Mouse (Mus musculus): ENCODE data around the gene Ankdd1b.

Ankdd1b gene

GRCm38 (mm10) chr13:96470957-96471356 lies at the start of gene Ankdd1b:
Gene Ankdd1b, minus strand, starts transcription at chr13:96471198.
- in situ Hi-C loops (cut with MboI, MseI), result no loop called here

- in situ Hi-C loops (cut with MboI, MseI), result no loop called here
Observed at GRCm38 (mm10) chr13:96517335-96517734, 46.3 kb upstream of the Ankdd1b start.

GRCm38 (mm10) chr13:96516249-96516648 lies 45.3 kb upstream of the Ankdd1b start:
- in situ Hi-C loops (cut with MboI, MseI), result no loop called here

DNA sequence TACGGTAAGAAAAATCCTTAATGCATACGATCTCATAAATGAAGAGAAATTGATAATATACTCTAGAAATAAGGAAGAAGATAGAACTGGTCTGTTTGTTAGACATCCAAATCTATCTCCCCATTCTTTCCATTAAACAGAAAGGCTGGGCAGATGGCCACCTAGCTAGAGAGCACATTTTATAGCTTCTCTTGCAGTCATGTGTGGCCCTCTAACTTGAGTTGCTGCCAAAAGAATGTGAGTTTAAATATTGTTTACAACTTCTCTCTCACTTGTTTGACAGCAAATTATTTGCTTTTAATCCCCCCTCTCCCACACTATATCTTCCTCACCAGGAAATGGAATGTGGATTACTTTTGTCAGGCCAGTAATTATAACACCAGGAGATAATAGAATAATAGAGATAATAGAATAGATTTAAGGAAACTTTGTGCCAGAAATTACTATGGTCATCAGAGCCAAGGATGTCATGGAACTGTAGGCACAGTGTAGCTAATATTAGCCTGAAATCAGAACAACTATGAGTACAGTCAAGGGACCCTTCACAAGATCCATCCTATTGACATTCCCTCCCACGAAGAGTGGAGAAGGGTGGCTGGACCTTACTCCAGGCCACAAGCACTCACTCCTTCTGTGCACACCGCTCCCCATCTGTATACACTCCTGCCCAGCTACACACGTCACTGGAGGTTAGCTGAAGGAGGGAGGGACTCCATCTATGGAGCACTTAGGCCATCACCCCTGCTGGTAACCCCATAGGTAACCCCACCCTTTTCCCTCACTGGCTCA lies 43.4 kb upstream of the Ankdd1b start:
- in situ Hi-C loops (cut with MboI, MseI), result no loop called here

GRCm38 (mm10) chr13:96511893-96512292 lies 40.9 kb upstream of the Ankdd1b start:
- in situ Hi-C loops (cut with MboI, MseI), result no loop called here

GRCm38 (mm10) chr13:96511262-96511661 lies 40.3 kb upstream of the Ankdd1b start:
- in situ Hi-C loops (cut with MboI, MseI), result no loop called here

DNA sequence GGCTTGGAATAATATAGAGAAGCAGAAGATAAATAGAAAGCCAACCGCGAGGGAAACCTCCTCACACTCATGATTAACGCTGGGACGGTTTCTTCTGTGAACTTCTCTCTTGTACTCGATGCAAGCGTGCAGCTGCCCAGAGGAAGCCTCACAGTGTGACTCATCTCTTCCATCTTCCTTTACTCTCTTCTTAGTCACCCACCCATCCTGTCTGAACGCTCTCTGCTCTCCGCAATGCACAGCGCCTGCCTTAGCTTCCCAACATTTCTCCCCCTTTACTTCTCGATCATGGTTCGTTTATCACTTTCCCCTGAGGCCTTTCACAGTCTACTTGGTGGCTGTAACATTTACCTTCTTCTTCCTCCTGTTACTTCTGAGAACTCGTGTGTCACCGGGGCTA lies 39.6 kb upstream of the Ankdd1b start:
- in situ Hi-C loops (cut with MboI, MseI), result no loop called here

DNA sequence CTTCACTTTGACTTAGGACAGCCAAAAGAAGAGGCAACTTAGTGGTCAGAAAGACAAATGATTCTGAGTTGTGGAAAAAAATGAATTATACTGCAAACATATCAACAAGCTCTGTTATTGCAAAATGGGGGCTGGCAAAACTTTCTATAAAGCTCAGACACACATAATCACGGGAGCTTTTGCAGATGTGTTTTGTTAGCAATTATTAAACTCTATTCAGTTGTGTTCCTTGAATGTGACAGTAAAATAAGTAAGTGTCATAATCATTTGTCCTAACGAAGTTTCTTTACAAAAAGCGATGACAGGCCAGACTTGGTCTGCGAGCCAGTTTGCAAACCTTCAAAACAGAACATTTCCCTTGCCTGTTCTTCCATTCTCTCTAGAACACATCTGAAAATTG lies 36.5 kb upstream of the Ankdd1b start:
- in situ Hi-C loops (cut with MboI, MseI), result no loop called here

- in situ Hi-C loops (cut with MboI, MseI), result no loop called here
Observed at GRCm38 (mm10) chr13:96506313-96506712, 35.3 kb upstream of the Ankdd1b start.

GRCm38 (mm10) chr13:96505661-96506060 lies 34.7 kb upstream of the Ankdd1b start:
- in situ Hi-C loops (cut with MboI, MseI), result no loop called here

GRCm38 (mm10) chr13:96499891-96500290 lies 28.9 kb upstream of the Ankdd1b start:
- in situ Hi-C loops (cut with MboI, MseI), result no loop called here

DNA sequence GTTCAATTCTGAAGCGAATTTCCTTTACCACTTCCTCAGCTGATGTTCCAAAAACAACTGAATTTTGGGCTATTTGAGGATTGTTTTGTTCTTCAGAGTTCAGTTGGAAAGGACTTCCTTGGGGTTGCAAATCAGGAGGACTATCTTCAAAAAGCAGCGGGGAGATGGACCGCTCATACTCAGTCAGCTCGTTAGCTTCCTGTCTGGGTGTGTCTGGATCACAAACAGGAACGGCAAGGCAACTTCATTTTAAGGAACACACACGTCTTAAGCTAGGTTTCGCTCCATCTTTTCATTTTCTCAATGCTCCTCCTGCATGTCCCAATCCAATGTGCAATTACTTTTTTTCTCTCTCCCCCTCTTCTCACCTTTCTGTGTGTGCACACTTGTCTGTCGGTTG lies 25.6 kb upstream of the Ankdd1b start:
- in situ Hi-C loops (cut with MboI, MseI), result no loop called here

DNA sequence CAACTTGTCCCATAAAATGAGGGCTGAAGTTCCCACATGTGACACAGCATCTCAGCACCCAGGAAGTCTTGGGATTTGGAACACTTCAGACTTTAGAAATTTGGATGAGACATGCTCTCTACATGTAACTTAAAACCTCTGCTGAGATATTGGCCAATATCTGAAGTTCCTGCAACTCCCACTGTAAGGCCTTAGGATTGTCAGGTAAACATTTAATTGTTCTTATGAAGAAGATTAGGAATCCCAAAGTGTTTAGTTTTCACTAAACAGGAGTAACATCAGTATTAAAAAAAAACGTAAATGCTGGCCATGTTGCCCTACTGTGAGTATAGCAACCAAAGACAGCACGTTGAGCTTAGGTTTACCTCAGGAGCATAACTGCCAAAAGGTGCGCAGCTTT lies 19.4 kb upstream of the Ankdd1b start, which contains the start of gene Gm17622:
Gene Gm17622, plus strand, starts transcription at position 301 of the 400 bp plus-strand sequence.
- in situ Hi-C loops (cut with MboI, MseI), result no loop called here

- in situ Hi-C loops (cut with MboI, MseI), result loop anchor here (10.0 kb wide), 1 partner anchor 57 kb away; the partner anchor contains the start of genes Col4a3bp and Polk
Observed at GRCm38 (mm10) chr13:96487968-96488367, 17.0 kb upstream of the Ankdd1b start.

GRCm38 (mm10) chr13:96487230-96487629 lies 16.2 kb upstream of the Ankdd1b start:
- in situ Hi-C loops (cut with MboI, MseI), result loop anchor here (10.0 kb wide), 1 partner anchor 58 kb away; the partner anchor contains the start of genes Col4a3bp and Polk

GRCm38 (mm10) chr13:96478991-96479390 lies 8.0 kb upstream of the Ankdd1b start:
- in situ Hi-C loops (cut with MboI, MseI), result no loop called here

GRCm38 (mm10) chr13:96477226-96477625 lies 6.2 kb upstream of the Ankdd1b start:
- in situ Hi-C loops (cut with MboI, MseI), result no loop called here

- in situ Hi-C loops (cut with MboI, MseI), result no loop called here
Observed at GRCm38 (mm10) chr13:96470556-96470955, 442 bp downstream of the Ankdd1b start.

- in situ Hi-C loops (cut with MboI, MseI), result no loop called here
Observed at GRCm38 (mm10) chr13:96468678-96469077, 2.3 kb downstream of the Ankdd1b start.

DNA sequence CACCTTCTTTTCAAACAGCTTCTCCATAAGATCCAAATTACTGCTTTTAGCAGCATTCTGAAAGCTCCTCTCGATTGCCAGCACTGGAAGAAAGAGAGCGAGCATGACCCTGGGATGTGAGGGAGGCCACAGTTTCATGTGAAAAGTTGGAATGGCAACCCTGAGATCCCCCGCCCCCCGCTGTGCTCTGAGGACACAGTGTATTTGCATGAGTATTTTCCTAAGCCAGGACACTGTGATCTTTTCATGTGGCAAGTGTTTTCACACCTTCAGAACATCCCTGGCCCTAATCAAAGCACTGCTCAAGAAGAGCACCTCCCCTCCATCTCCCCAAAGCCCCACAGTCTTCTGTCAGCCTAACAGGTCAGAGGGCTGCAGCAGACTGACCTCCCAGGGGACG lies 5.7 kb downstream of the Ankdd1b start:
- in situ Hi-C loops (cut with MboI, MseI), result no loop called here

GRCm38 (mm10) chr13:96462644-96463043 lies 8.4 kb downstream of the Ankdd1b start:
- in situ Hi-C loops (cut with MboI, MseI), result no loop called here

- in situ Hi-C loops (cut with MboI, MseI), result no loop called here
Observed at GRCm38 (mm10) chr13:96458606-96459005, 12.4 kb downstream of the Ankdd1b start.

GRCm38 (mm10) chr13:96458018-96458417 lies 13.0 kb downstream of the Ankdd1b start:
- in situ Hi-C loops (cut with MboI, MseI), result no loop called here

Data from T-helper 2 cell (primary cell).